Mouse (Mus musculus) intestine, postnatal 0 days (tissue): ENCODE measurements around the gene Rps11. TPM values are rescaled to one million over a fixed set of nuclear protein-coding genes. Genes with fewer than 3 reads are reported as not detected.
A peak's percentile ranks its signal among the peaks of the same experiment; 100 is the strongest.

Experiments used
- ATAC-seq: fragments of 200-750 bp; cut with Nextera tagmentation; 2 replicates; pipeline ENCODE4 v1.8.0; 2017; ENCODE audit warnings: mild to moderate bottlenecking, moderate TSS enrichment, moderate library complexity
- H3K27ac ChIP-seq: fragments of 300-500 bp; sonication (generic); 2 replicates; pipeline ENCODE4 v1.5.1; 2014; ENCODE audit warnings: mild to moderate bottlenecking, low read depth, low read length, moderate library complexity
- H3K27me3 ChIP-seq: fragments of 300-500 bp; sonication (generic); replicated peaks from 2 replicates; pipeline ENCODE4 v1.6.1; 2014; ENCODE audit warnings: low read length, mixed read lengths; ENCODE audit not compliant: control insufficient read depth, insufficient read depth
- H3K36me3 ChIP-seq: fragments of 300-500 bp; sonication (generic); 2 replicates; pipeline ENCODE4 v1.6.1; 2014; ENCODE audit warnings: mild to moderate bottlenecking, moderate library complexity; ENCODE audit not compliant: control insufficient read depth, insufficient read depth
- H3K4me1 ChIP-seq: fragments of 300-500 bp; sonication (generic); replicated peaks from 2 replicates; pipeline ENCODE4 v1.6.1; 2014; ENCODE audit warnings: antibody characterized with exemption, low read length, mixed read lengths; ENCODE audit not compliant: control insufficient read depth, insufficient read depth
- H3K4me2 ChIP-seq: fragments of 300-500 bp; sonication (generic); replicated peaks from 2 replicates; pipeline ENCODE4 v1.6.1; 2014; ENCODE audit warnings: low read depth, mild to moderate bottlenecking, moderate library complexity
- H3K4me3 ChIP-seq: fragments of 300-500 bp; sonication (generic); 2 replicates; pipeline ENCODE4 v1.5.1; 2014; ENCODE audit warnings: low read depth, low read length
- H3K9ac ChIP-seq: fragments of 300-500 bp; sonication (generic); 2 replicates; pipeline ENCODE4 v1.6.1; 2014; ENCODE audit warnings: mild to moderate bottlenecking, low read depth, low read length
- H3K9me3 ChIP-seq: fragments of 300-500 bp; sonication (generic); 2 replicates; pipeline ENCODE4 v1.6.1; 2016; ENCODE audit warnings: mixed run types; ENCODE audit not compliant: control insufficient read depth
- CTCF ChIP-seq: sonication (generic); IDR thresholded peaks from 2 replicates; pipeline ENCODE4 v1.5.1; 2016; ENCODE audit warnings: low read depth, mild to moderate bottlenecking, control low read depth, antibody characterized with exemption, moderate library complexity
- WGBS: fragments of 180-500 bp; shearing (Covaris S2); extraction: QIAGEN DNeasy Blood & Tissue Kit; methylation state at CpG from one replicate; pipeline ENCODE4 v1.1.7; 2014; 5-methylcytosine and 5-hydroxymethylcytosine counted together
- polyA plus RNA-seq: library from polyadenylated mRNA; unstranded; fragments of >200 nt; fragmentation: Nextera tagmentation; extraction: Ambion mirVana; gene quantifications from 2 replicates; pipeline ENCODE4 v1.2.1, GENCODE M21; 2015

Gene Rps11
- polyA plus RNA-seq, 1 experiment from 2014 or later: 1,755 TPM

- Histone ChIP-seq H3K4me3 (peak overlapping the region; percentile 36), H3K4me1 (peaks cover 5% of the 10 kb centered on the region; the same call in 1 of the 2 replicates), H3K9me3 (no peaks in the 10 kb centered on the region), H3K4me2 (peak overlapping the region; percentile 71), H3K27me3 (peaks cover 45% of the 10 kb centered on the region), H3K27ac (no peak overlapping the region), H3K36me3 (peaks cover 30% of the 10 kb centered on the region), H3K9ac (0 out of 2 replicates have a peak overlapping the region, but pooled peaks have one; percentile 7)
- peak; percentile 71 for ATAC-seq
- peak; percentile 89 for TF ChIP-seq CTCF
- WGBS: 4% methylated on average over 35 of the region's 35 CpGs
These were observed 37.6 kb upstream of the Rps11 start for GRCm38 (mm10) chr7:45161612-45162473.

GRCm38 (mm10) chr7:45160866-45161265 is 36.6 kb upstream of the Rps11 start:
- no peak overlapping the region for H3K4me3 ChIP-seq
- WGBS: 89% methylated on average over 3 of the region's 3 CpGs
- H3K27ac ChIP-seq: no peak overlapping the region
- ATAC-seq: no peak
- H3K9ac ChIP-seq: no peak overlapping the region
- peaks cover 34% of the 10 kb centered on the region for H3K36me3 ChIP-seq
- no peak for TF ChIP-seq CTCF
- no peaks in the 10 kb centered on the region for H3K9me3 ChIP-seq
- H3K4me2 ChIP-seq: no peak overlapping the region
- H3K27me3 ChIP-seq: peaks cover 35% of the 10 kb centered on the region
- H3K4me1 ChIP-seq: peaks cover 5% of the 10 kb centered on the region; the same call in 1 of the 2 replicates

DNA sequence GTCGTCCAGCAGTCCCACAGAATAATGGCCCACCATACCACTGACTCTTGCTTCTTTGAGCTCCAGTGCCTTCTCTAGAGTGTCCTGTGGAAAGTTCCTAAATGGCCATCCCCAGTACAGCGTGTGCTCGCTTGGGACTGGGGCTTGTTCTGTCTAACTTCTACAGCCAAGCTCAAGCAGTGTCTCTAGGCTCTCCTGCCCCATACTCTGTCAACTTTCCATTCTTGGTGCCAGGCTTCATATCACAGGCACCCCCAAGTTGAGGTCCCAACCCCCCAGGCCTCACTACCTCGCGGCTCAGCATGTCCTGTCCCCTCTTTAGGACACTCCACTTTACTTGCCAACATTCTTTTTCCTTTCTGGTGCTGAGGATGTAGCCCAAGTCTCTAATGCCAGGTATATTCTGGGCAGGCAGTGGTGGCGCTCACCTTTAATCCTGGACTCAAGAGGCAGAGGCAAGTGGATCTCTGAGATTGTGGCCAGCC is 36.1 kb upstream of the Rps11 start:
- H3K27ac ChIP-seq: no peak overlapping the region
- WGBS: 89% methylated on average over 6 of the region's 6 CpGs

DNA sequence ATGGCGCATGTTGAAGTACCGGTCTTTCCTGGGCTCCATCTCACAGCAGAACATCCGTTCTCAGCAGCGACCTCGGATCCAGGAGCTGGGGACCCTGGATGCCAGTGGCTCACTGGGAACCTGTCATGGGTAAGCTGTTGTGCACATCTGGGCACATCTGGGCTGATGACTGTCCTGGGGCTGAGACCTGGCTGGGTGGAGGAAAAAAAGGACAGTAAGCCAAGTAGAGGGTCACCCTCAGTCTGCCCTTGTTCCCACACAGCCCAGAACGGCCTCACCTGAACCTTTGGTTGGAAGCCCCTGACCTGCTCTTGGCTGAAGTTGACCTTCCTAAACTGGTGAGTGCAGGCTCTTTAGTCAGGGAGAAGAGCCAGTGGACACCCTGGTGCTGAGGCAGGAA is 34.8 kb upstream of the Rps11 start:
- 90% methylated on average over 6 of the region's 6 CpGs for WGBS
- Histone ChIP-seq H3K4me2 (no peak overlapping the region), H3K9ac (no peak overlapping the region), H3K9me3 (no peaks in the 10 kb centered on the region), H3K36me3 (peaks cover 34% of the 10 kb centered on the region), H3K27me3 (peaks cover 16% of the 10 kb centered on the region), H3K27ac (no peak overlapping the region), H3K4me1 (peaks cover 7% of the 10 kb centered on the region; the same call in 1 of the 2 replicates), H3K4me3 (no peak overlapping the region)
- no peak for ATAC-seq
- no peak for TF ChIP-seq CTCF

More for the DNA sequence above, 36.1 kb upstream of the Rps11 start:
- H3K4me1 ChIP-seq: peaks cover 5% of the 10 kb centered on the region; the same call in 1 of the 2 replicates
- H3K9ac ChIP-seq: no peak overlapping the region
- no peak for ATAC-seq
- peaks cover 30% of the 10 kb centered on the region for H3K27me3 ChIP-seq
- H3K4me2 ChIP-seq: no peak overlapping the region
- peaks cover 34% of the 10 kb centered on the region for H3K36me3 ChIP-seq
- no peak for TF ChIP-seq CTCF
- no peak overlapping the region for H3K4me3 ChIP-seq
- no peaks in the 10 kb centered on the region for H3K9me3 ChIP-seq

DNA sequence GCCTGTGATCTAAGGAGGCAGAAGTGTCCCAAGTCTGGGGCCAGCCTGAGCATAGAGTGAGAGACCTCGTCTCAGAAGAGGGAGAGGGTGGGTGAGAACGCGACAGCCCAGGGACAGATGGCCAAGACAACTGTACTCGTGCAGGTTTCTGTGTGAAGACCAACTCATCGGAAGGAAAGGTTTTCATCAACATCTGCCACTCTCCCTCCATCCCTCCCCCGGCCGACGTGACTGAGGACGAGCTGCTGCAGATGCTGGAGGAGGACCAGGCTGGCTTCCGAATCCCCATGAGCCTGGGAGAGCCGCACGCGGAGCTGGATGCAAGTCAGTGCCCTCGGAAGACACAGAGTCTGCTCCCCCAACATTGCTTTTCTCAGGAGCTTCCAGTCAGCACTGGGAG is 33.2 kb upstream of the Rps11 start:
- no peak for ATAC-seq
- no peak for TF ChIP-seq CTCF
- peaks cover 1% of the 10 kb centered on the region; the same call in 1 of the 2 replicates for H3K27me3 ChIP-seq
- H3K9ac ChIP-seq: no peak overlapping the region
- H3K9me3 ChIP-seq: no peaks in the 10 kb centered on the region
- 88% methylated on average over 14 of the region's 14 CpGs for WGBS
- no peak overlapping the region for H3K27ac ChIP-seq
- H3K36me3 ChIP-seq: peaks cover 34% of the 10 kb centered on the region
- H3K4me1 ChIP-seq: peaks cover 7% of the 10 kb centered on the region; the same call in 1 of the 2 replicates
- no peak overlapping the region for H3K4me2 ChIP-seq
- H3K4me3 ChIP-seq: no peak overlapping the region

DNA sequence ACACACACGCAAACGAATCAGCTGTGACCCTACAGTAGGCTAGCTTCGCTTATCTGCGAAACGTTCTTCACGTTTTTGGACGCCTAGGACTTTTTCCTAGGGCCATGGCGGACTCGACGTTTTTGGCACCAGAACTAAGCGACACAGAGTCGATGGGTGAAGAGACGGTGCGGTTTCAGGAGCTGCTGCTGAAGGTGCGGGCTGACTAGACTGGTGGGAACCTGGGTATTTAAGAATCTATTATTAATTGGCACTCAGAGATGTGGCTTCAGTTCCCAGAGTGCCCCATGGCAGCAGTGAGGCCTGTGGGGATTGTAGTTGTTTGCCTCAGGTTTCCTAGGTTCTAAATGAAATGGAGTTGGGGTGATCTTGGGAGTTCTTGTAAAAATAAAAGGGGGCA is 32.0 kb upstream of the Rps11 start:
- 93% methylated on average over 15 of the region's 15 CpGs for WGBS
- no peak overlapping the region for H3K9ac ChIP-seq
- no peaks in the 10 kb centered on the region for H3K27me3 ChIP-seq

More for the DNA sequence above, 32.0 kb upstream of the Rps11 start:
- Histone ChIP-seq H3K36me3 (peaks cover 34% of the 10 kb centered on the region), H3K9me3 (no peaks in the 10 kb centered on the region), H3K4me1 (0 out of 2 replicates have a peak, but pooled peaks cover 2% of the 10 kb centered on the region), H3K27ac (no peak overlapping the region), H3K4me3 (no peak overlapping the region), H3K4me2 (no peak overlapping the region)
- TF ChIP-seq CTCF: no peak
- ATAC-seq: no peak
